Mouse (Mus musculus) ES-E14 (cell line): ENCODE measurements around the gene Muc5ac.
"Not testable (repeated sequence)": the region's sequence is repeated elsewhere in the genome, so short reads cannot be mapped to it uniquely, and the experiment has no call there.

Source experiments
- CHD2 ChIP-seq: IDR thresholded peaks from 2 replicates; pipeline ENCODE4 v1.6.1; 2014; ENCODE audit warnings: mild to moderate bottlenecking, low read depth, low read length, inconsistent platforms
- HCFC1 ChIP-seq: IDR thresholded peaks from 2 replicates; pipeline ENCODE4 v1.6.1; 2012; ENCODE audit warnings: low read length, inconsistent platforms, borderline replicate concordance; ENCODE audit not compliant: insufficient read depth
- MAFK ChIP-seq: IDR thresholded peaks from 2 replicates; pipeline ENCODE4 v1.6.1; 2014; ENCODE audit warnings: mild to moderate bottlenecking, low read depth, low read length, inconsistent platforms; ENCODE audit not compliant: insufficient read depth

DNA sequence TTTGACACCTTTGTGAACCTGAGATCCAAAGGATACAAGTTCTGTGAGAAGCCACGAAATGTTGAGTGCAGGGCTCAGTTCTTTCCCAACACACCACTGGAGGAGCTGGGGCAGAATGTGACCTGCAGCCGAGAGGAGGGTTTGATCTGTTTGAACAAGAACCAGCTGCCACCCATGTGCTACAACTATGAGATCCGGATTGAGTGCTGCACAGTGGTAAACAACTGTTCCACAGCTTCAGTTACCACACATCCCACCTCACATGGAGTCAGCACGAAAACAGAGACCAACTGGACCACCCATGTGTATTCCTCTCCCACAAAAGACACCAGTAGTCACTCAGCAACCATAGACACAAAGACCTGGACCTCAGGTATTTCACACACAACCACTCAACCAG lies 19.1 kb downstream of the Muc5ac start:
- TF ChIP-seq HCFC1, CHD2, MAFK: not testable (repeated sequence)
